Mouse (Mus musculus): ENCODE data around the gene Zbtb49. TPM values are rescaled to one million over a fixed set of nuclear protein-coding genes. Genes with fewer than 3 reads are reported as not detected.
A peak's percentile ranks its signal among the peaks of the same experiment; 100 is the strongest.

Gene Zbtb49
- polyA plus RNA-seq, 1 experiment from 2014 or later, result 15.3 TPM

- WGBS, result 88% methylated on average over 10 of the region's 10 CpGs
- no peaks in the 10 kb centered on the region for H3K4me1 ChIP-seq
These were observed 67.8 kb downstream of the Zbtb49 start for GRCm38 (mm10) chr5:38152201-38153108.

GRCm38 (mm10) chr5:38151264-38151663 is 69.0 kb downstream of the Zbtb49 start:
- peaks cover 58% of the 10 kb centered on the region for H3K36me3 ChIP-seq
- H3K9ac ChIP-seq, result no peak overlapping the region
- WGBS, result 70% methylated on average over 3 of the region's 3 CpGs
- H3K27ac ChIP-seq, result no peak overlapping the region
- ATAC-seq (replicated peaks; ENCODE audit: low FRiP score), result no peak
- H3K9me3 ChIP-seq (replicated peaks), result no peaks in the 10 kb centered on the region
- no peaks in the 10 kb centered on the region for H3K27me3 ChIP-seq
- no peak overlapping the region for H3K4me2 ChIP-seq
- H3K4me3 ChIP-seq (replicated peaks), result no peak overlapping the region
- H3K4me1 ChIP-seq, result no peaks in the 10 kb centered on the region

More at GRCm38 (mm10) chr5:38152201-38153108, 67.8 kb downstream of the Zbtb49 start:
- Histone ChIP-seq H3K27ac (no peak overlapping the region), H3K9ac (no peak overlapping the region), H3K4me3 (replicated peaks) (no peak overlapping the region), H3K4me2 (no peak overlapping the region), H3K9me3 (replicated peaks) (no peaks in the 10 kb centered on the region), H3K36me3 (peaks cover 64% of the 10 kb centered on the region), H3K27me3 (no peaks in the 10 kb centered on the region)
- ATAC-seq (replicated peaks; ENCODE audit: low FRiP score), result no peak

GRCm38 (mm10) chr5:38146524-38146923 is 73.7 kb downstream of the Zbtb49 start:
- H3K9me3 ChIP-seq (replicated peaks), result no peaks in the 10 kb centered on the region
- no peaks in the 10 kb centered on the region for H3K4me1 ChIP-seq
- no peak overlapping the region for H3K4me3 ChIP-seq (replicated peaks)
- no peak for ATAC-seq (replicated peaks; ENCODE audit: low FRiP score)
- H3K36me3 ChIP-seq, result peaks cover 58% of the 10 kb centered on the region
- H3K27ac ChIP-seq, result no peak overlapping the region
- no peak overlapping the region for H3K9ac ChIP-seq
- H3K4me2 ChIP-seq, result no peak overlapping the region
- WGBS, result 84% methylated on average over 6 of the region's 6 CpGs
- no peaks in the 10 kb centered on the region for H3K27me3 ChIP-seq

GRCm38 (mm10) chr5:38140893-38141292 is 79.4 kb downstream of the Zbtb49 start:
- Histone ChIP-seq H3K9me3 (replicated peaks) (no peaks in the 10 kb centered on the region), H3K27me3 (no peaks in the 10 kb centered on the region), H3K4me3 (replicated peaks) (no peak overlapping the region), H3K4me2 (no peak overlapping the region), H3K27ac (no peak overlapping the region), H3K4me1 (no peaks in the 10 kb centered on the region), H3K9ac (no peak overlapping the region), H3K36me3 (peaks cover 78% of the 10 kb centered on the region)
- peak; percentile 73; the same call in 1 of the 2 replicates for ATAC-seq (replicated peaks; ENCODE audit: low FRiP score)
- WGBS, result 78% methylated on average over 6 of the region's 6 CpGs

Other genes with a start within 250 kb of the Zbtb49 start
- gene Stx18, start 181.7 kb downstream of the Zbtb49 start, polyA plus RNA-seq (2015; fragmentation: Nextera tagmentation; extraction: Ambion mirVana), result 43.6 and 44.7 TPM in 2 replicates
- gene Nsg1, start 60.5 kb downstream of the Zbtb49 start, polyA plus RNA-seq (2015; fragmentation: Nextera tagmentation; extraction: Ambion mirVana), result 69.8 and 77.3 TPM in 2 replicates
- gene Lyar, start within 50 bp of the Zbtb49 start, polyA plus RNA-seq (2015; fragmentation: Nextera tagmentation; extraction: Ambion mirVana), result 123 and 126 TPM in 2 replicates
- 84.4 and 94.9 TPM in 2 replicates for gene Tmem128, start 39.7 kb upstream of the Zbtb49 start, polyA plus RNA-seq (2015; fragmentation: Nextera tagmentation; extraction: Ambion mirVana)
- not detected in 2 replicates for gene Otop1, start 55.5 kb upstream of the Zbtb49 start, polyA plus RNA-seq (2015; fragmentation: Nextera tagmentation; extraction: Ambion mirVana)
- gene Drd5, start 98.9 kb upstream of the Zbtb49 start, polyA plus RNA-seq (2015; fragmentation: Nextera tagmentation; extraction: Ambion mirVana), result not detected in 2 replicates